In genomic region chr9:56860486-56861269, GRCm38 (mm10) we compare ENCODE assay signal across 12 mouse cellular contexts. TPM values are rescaled to one million over a fixed set of nuclear protein-coding genes. Genes with fewer than 3 reads are reported as not detected.
DNase-seq lines count a peak whose midpoint lies in the region; ATAC-seq and TF ChIP-seq lines count a peak whose summit lies in the region.
"Had no signal": no experiment of that assay in that cellular context is flagged by ENCODE, and none has a peak within 500 bp of the region (broad histone marks: within the 10 kb centered on the region; RNA-seq: fewer than 3 reads in every experiment).

No protein-coding gene starts in this region.

- no peak for TF ChIP-seq CTCF in kidney, adult 2 months (conservative IDR thresholded peaks at IDR 0.05; ENCODE audit: insufficient read depth, insufficient read length, low read depth, low read length)
- no peak for TF ChIP-seq CTCF in lung, postnatal 0 days (IDR thresholded peaks at IDR 0.05)

- TF ChIP-seq POLR2A in kidney, adult 2 months (IDR thresholded peaks at IDR 0.05; ENCODE audit: low read depth, low read length) = no peak

- DNase-seq in adrenal gland, adult 2 months = peak; percentile 45
- DNase-seq in adrenal gland, adult 18-20 months (ENCODE audit: low spot score in 2 of 2) = no peak
- peak; percentile 61 for DNase-seq in kidney, adult 2 months
- peak; percentile 57 for DNase-seq in lung, postnatal 0 days (ENCODE audit: low spot score)
- no peak for DNase-seq in cerebellum, adult 11 months
- no peak for DNase-seq in thymus, postnatal 25 days

- H3K27ac ChIP-seq in heart, embryonic 13.5 days (replicated peaks) = no peak overlapping the region
- H3K27ac ChIP-seq in kidney, adult 2 months (ENCODE audit: insufficient read depth, low read depth, low read length) = no peak overlapping the region
- no peak overlapping the region for H3K27ac ChIP-seq in lung, postnatal 0 days (ENCODE audit: low read length)
- H3K27ac ChIP-seq in forebrain, embryonic 16.5 days (ENCODE audit: low read length) = no peak overlapping the region
- H3K27ac ChIP-seq: midbrain, embryonic 12.5 days had no signal

- H3K9ac ChIP-seq in heart, embryonic 13.5 days = peak overlapping the region; percentile 5; the same call in 1 of the 2 replicates
- H3K9ac ChIP-seq in lung, postnatal 0 days (replicated peaks; ENCODE audit: low read depth) = no peak overlapping the region
- H3K9ac ChIP-seq in forebrain, embryonic 16.5 days (replicated peaks; ENCODE audit: low read depth, low read length) = no peak overlapping the region
- H3K9ac ChIP-seq: midbrain, embryonic 12.5 days had no signal

- H3K4me3 ChIP-seq in heart, embryonic 13.5 days = no peak overlapping the region
- H3K4me3 ChIP-seq in kidney, adult 2 months (ENCODE audit: insufficient read depth, low read depth, low read length) = no peak overlapping the region
- no peak overlapping the region for H3K4me3 ChIP-seq in lung, postnatal 0 days (ENCODE audit: low read depth, low read length)
- no peak overlapping the region for H3K4me3 ChIP-seq in forebrain, embryonic 16.5 days (replicated peaks; ENCODE audit: low read length)
- H3K4me3 ChIP-seq: midbrain, embryonic 12.5 days had no signal

- WGBS in heart, embryonic 13.5 days = 45% methylated on average over 15 of the region's 15 CpGs
- WGBS in kidney, adult 2 months = 38% methylated on average over 15 of the region's 15 CpGs
- 38% methylated on average over 15 of the region's 15 CpGs for WGBS in lung, postnatal 0 days
- 73% methylated on average over 15 of the region's 15 CpGs for WGBS in forebrain, embryonic 16.5 days

- no peak for ATAC-seq in heart, embryonic 13.5 days (ENCODE audit: extremely low read depth, insufficient number of reproducible peaks, low FRiP score, low TSS enrichment)
- peak; percentile 32; the same call in 1 of the 2 replicates for ATAC-seq in lung, postnatal 0 days
- ATAC-seq in forebrain, embryonic 16.5 days = no peak

- H3K27me3 ChIP-seq in heart, embryonic 13.5 days (replicated peaks) = peaks cover 29% of the 10 kb centered on the region
- no peaks in the 10 kb centered on the region for H3K27me3 ChIP-seq in kidney, adult 2 months (replicated peaks; ENCODE audit: control insufficient read depth, insufficient read depth, low read length)
- H3K27me3 ChIP-seq in lung, postnatal 0 days (replicated peaks; ENCODE audit: insufficient read depth, low read length) = no peaks in the 10 kb centered on the region
- no peaks in the 10 kb centered on the region; the same call in 1 of the 2 replicates for H3K27me3 ChIP-seq in forebrain, embryonic 16.5 days (replicated peaks; ENCODE audit: control insufficient read depth, insufficient read depth, low read length)

- H3K36me3 ChIP-seq in heart, embryonic 13.5 days = no peaks in the 10 kb centered on the region
- no peaks in the 10 kb centered on the region for H3K36me3 ChIP-seq in kidney, adult 2 months (ENCODE audit: control insufficient read depth, insufficient read depth, low read length)
- no peaks in the 10 kb centered on the region for H3K36me3 ChIP-seq in lung, postnatal 0 days (ENCODE audit: insufficient read depth, low read length)
- no peaks in the 10 kb centered on the region for H3K36me3 ChIP-seq in forebrain, embryonic 16.5 days (ENCODE audit: control insufficient read depth, insufficient read depth)
- H3K36me3 ChIP-seq: midbrain, embryonic 12.5 days had no signal

- no peaks in the 10 kb centered on the region for H3K9me3 ChIP-seq in heart, embryonic 13.5 days
- no peaks in the 10 kb centered on the region for H3K9me3 ChIP-seq in lung, postnatal 0 days (ENCODE audit: low read length)
- H3K9me3 ChIP-seq in forebrain, embryonic 16.5 days (ENCODE audit: control insufficient read depth, low read length) = no peaks in the 10 kb centered on the region
- H3K9me3 ChIP-seq: midbrain, embryonic 12.5 days had no signal

- H3K4me1 ChIP-seq in heart, embryonic 13.5 days = peaks cover 50% of the 10 kb centered on the region
- peaks cover 16% of the 10 kb centered on the region; the same call in 1 of the 2 replicates for H3K4me1 ChIP-seq in kidney, adult 2 months (ENCODE audit: control insufficient read depth, insufficient read depth, low read length)
- H3K4me1 ChIP-seq in lung, postnatal 0 days (ENCODE audit: insufficient read depth, low read depth, low read length) = peaks cover 7% of the 10 kb centered on the region
- H3K4me1 ChIP-seq in forebrain, embryonic 16.5 days (replicated peaks; ENCODE audit: control insufficient read depth, insufficient read depth, low read length) = peaks cover 5% of the 10 kb centered on the region; the same call in 1 of the 2 replicates

- no peak for TF ChIP-seq EP300 in lung, postnatal 0 days (IDR thresholded peaks at IDR 0.05)

- no peak overlapping the region for H3K4me2 ChIP-seq in heart, embryonic 13.5 days
- H3K4me2 ChIP-seq in lung, postnatal 0 days (replicated peaks; ENCODE audit: low read depth, low read length) = no peak overlapping the region
- no peak overlapping the region for H3K4me2 ChIP-seq in forebrain, embryonic 16.5 days (ENCODE audit: low read length)
- H3K4me2 ChIP-seq: liver, embryonic 11.5 days; midbrain, embryonic 12.5 days had no signal

RNA-seq across cellular contexts. Expression of gene Odf3l1, which starts 3.8 kb away (rescaled TPM):
- total RNA-seq in adrenal gland, adult 2 months (2021) = 1 to 10 TPM; 1.5 to 1.7 TPM
- 7.4 and 7.6 TPM in 2 replicates for polyA plus RNA-seq in adrenal gland, adult 2 months (2012; rRNA removed)
- 1 to 10 TPM in 1 of 2 experiments, under 1 TPM in 1; 0.66 to 6.0 TPM for total RNA-seq in adrenal gland, adult 18-20 months (2021)
- 0.49 and 0.73 TPM in 2 replicates for polyA plus RNA-seq in heart, embryonic 13.5 days (2015; fragmentation: Nextera tagmentation; extraction: Ambion mirVana)
- polyA plus RNA-seq in kidney, adult 2 months (2012; rRNA removed) = 1.8 and 2.0 TPM in 2 replicates
- 0.30 TPM in 1 of 2 replicates, not detected in the other for polyA plus RNA-seq in lung, postnatal 0 days (2015; fragmentation: Nextera tagmentation; extraction: Ambion mirVana)
- polyA plus RNA-seq in forebrain, embryonic 16.5 days (2015; fragmentation: Nextera tagmentation; extraction: Ambion mirVana) = not detected in 2 replicates
- total RNA-seq: MEL; neutrophil, adult 5-6 weeks had no signal
- polyA plus RNA-seq: liver, embryonic 11.5 days; midbrain, embryonic 12.5 days had no signal

RNA-seq across cellular contexts. Expression of gene Cspg4, which starts 4.2 kb away (rescaled TPM):
- total RNA-seq in adrenal gland, adult 2 months (2021) = 10 to 100 TPM in 1 of 2 experiments, 1 to 10 TPM in 1; 7.8 to 11.8 TPM
- polyA plus RNA-seq in adrenal gland, adult 2 months (2012; rRNA removed) = 17.9 and 19.0 TPM in 2 replicates
- total RNA-seq in adrenal gland, adult 18-20 months (2021) = 10 to 100 TPM in 1 of 2 experiments, 1 to 10 TPM in 1; 7.3 to 19.1 TPM
- 24.2 and 26.2 TPM in 2 replicates for polyA plus RNA-seq in heart, embryonic 13.5 days (2015; fragmentation: Nextera tagmentation; extraction: Ambion mirVana)
- 14.5 and 20.5 TPM in 2 replicates for polyA plus RNA-seq in kidney, adult 2 months (2012; rRNA removed)
- polyA plus RNA-seq in lung, postnatal 0 days (2015; fragmentation: Nextera tagmentation; extraction: Ambion mirVana) = 9.1 and 10.4 TPM in 2 replicates
- 7.2 and 8.0 TPM in 2 replicates for polyA plus RNA-seq in forebrain, embryonic 16.5 days (2015; fragmentation: Nextera tagmentation; extraction: Ambion mirVana)
- total RNA-seq: neutrophil, adult 5-6 weeks had no signal

Comparison
In these comparisons a context has a peak if more than half of its experiments do, and no peak if none do; other contexts are left out.
1. DNase-seq: peak in adrenal gland, adult 2 months (single experiment), kidney, adult 2 months (single experiment) and lung, postnatal 0 days (single experiment); none in adrenal gland, adult 18-20 months (0 of 2), cerebellum, adult 11 months (single experiment) and thymus, postnatal 25 days (single experiment).